Mouse (Mus musculus): ENCODE data around the gene Cnr2. TPM values are rescaled to one million over a fixed set of nuclear protein-coding genes. Genes with fewer than 3 reads are reported as not detected.

Gene Cnr2
- polyA plus RNA-seq, 1 experiment = not detected

DNA sequence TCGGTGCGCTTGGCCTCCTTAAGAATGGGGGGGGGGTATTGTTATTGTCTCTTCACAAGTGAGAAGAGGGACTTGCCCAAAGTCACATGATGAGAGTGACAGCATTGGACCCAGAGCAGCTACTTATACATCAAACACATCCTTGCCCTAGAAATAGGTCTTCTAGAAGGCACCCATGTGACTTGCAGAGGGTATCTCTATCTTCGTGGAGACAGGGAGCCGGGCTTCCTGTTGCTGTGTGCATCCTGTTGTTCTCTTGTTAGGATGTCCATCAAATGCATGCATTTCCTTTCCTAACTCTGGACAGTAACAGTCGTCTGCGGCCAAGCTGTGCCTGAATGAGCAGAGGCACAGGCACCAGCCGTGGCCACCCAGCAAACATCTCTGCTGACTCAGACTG is 16.3 kb downstream of the Cnr2 start:
- no peaks in the 10 kb centered on the region for H3K36me3 ChIP-seq (ENCODE audit: control insufficient read depth, insufficient read depth)
- H3K79me2 ChIP-seq (ENCODE audit: control insufficient read depth, insufficient read depth) = no peaks in the 10 kb centered on the region
- TF ChIP-seq REST (IDR thresholded peaks at IDR 0.05; ENCODE audit: insufficient read depth, insufficient read length) = no peak
- no peak for TF ChIP-seq TCF12 (IDR thresholded peaks at IDR 0.05; ENCODE audit: insufficient read depth, poor library complexity, severe bottlenecking)
- TF ChIP-seq MAX (IDR thresholded peaks at IDR 0.05; ENCODE audit: low read depth) = no peak
- no peak for TF ChIP-seq SRF (IDR thresholded peaks at IDR 0.05; ENCODE audit: control insufficient read depth, insufficient read length, low read depth)
- TF ChIP-seq E2F4 (IDR thresholded peaks at IDR 0.05; ENCODE audit: insufficient read depth) = no peak
- no peak for TF ChIP-seq MYOG (IDR thresholded peaks at IDR 0.05; ENCODE audit: control insufficient read depth in 1 of 3, insufficient read depth in 1 of 3, insufficient read length in 2 of 3, low read depth in 2 of 3)
- TF ChIP-seq POLR2A (IDR thresholded peaks at IDR 0.05; ENCODE audit: insufficient read length, low read depth) = no peak
- no peak for TF ChIP-seq MYOD1 (IDR thresholded peaks at IDR 0.05; ENCODE audit: control insufficient read depth in 1 of 3, insufficient read length in 2 of 3, low read depth in 2 of 3)
- H3K4me3 ChIP-seq = no peak overlapping the region
- H3ac ChIP-seq (ENCODE audit: control insufficient read depth, insufficient read length) = no peak overlapping the region
- H3K27me3 ChIP-seq (ENCODE audit: control insufficient read depth, insufficient read depth, insufficient read length) = peaks cover 11% of the 10 kb centered on the region
- H3K4me2 ChIP-seq (ENCODE audit: low read depth) = no peak overlapping the region

- no peaks in the 10 kb centered on the region for H3K79me2 ChIP-seq (ENCODE audit: control insufficient read depth, insufficient read depth)
- no peaks in the 10 kb centered on the region for H3K36me3 ChIP-seq (ENCODE audit: control insufficient read depth, insufficient read depth)
- H3ac ChIP-seq (ENCODE audit: control insufficient read depth, insufficient read length) = no peak overlapping the region
- TF ChIP-seq REST (IDR thresholded peaks at IDR 0.05; ENCODE audit: insufficient read depth, insufficient read length) (no peak), E2F4 (IDR thresholded peaks at IDR 0.05; ENCODE audit: insufficient read depth) (no peak), USF1 (IDR thresholded peaks at IDR 0.05; ENCODE audit: low read depth) (no peak), TCF3 (IDR thresholded peaks at IDR 0.05; ENCODE audit: insufficient read length, low read depth) (no peak), POLR2A (IDR thresholded peaks at IDR 0.05; ENCODE audit: insufficient read length, low read depth) (no peak), MYOD1 (IDR thresholded peaks at IDR 0.05; ENCODE audit: control insufficient read depth in 1 of 3, insufficient read length in 2 of 3, low read depth in 2 of 3) (no peak), POLR2AphosphoS2 (IDR thresholded peaks at IDR 0.05; ENCODE audit: insufficient read length, low read depth) (no peak), CEBPB (IDR thresholded peaks at IDR 0.05; ENCODE audit: insufficient read depth, poor library complexity, severe bottlenecking) (no peak), TCF12 (IDR thresholded peaks at IDR 0.05; ENCODE audit: insufficient read depth, poor library complexity, severe bottlenecking) (no peak), MYOG (IDR thresholded peaks at IDR 0.05; ENCODE audit: control insufficient read depth in 1 of 3, insufficient read depth in 1 of 3, insufficient read length in 2 of 3, low read depth in 2 of 3) (no peak), SRF (IDR thresholded peaks at IDR 0.05; ENCODE audit: control insufficient read depth, insufficient read length, low read depth) (no peak), MAX (IDR thresholded peaks at IDR 0.05; ENCODE audit: low read depth) (no peak)
- peaks cover 17% of the 10 kb centered on the region for H3K27me3 ChIP-seq (ENCODE audit: control insufficient read depth, insufficient read depth, insufficient read length)
- no peak overlapping the region for H3K4me3 ChIP-seq
- H3K4me2 ChIP-seq (ENCODE audit: low read depth) = no peak overlapping the region
Observed at GRCm38 (mm10) chr4:135912164-135912563, 17.0 kb downstream of the Cnr2 start.

DNA sequence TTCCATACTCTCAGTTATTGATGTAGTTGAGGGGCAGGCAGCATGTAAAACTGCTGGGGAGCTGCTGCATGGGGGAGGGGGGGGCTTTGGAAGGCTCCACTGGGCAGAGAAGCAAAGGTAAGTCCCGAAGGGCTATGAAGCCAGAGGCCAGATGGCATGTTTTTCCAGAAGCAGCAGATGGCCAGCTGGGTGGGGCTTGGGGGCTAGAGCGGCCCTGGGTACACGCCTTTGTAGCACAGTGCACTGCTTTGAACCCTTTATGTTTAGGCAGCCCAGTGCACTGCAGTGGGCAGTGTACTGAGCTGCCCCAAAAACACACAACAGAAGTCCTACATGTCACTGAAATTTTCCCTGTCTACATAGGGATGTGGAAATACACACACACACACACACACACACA is 17.6 kb downstream of the Cnr2 start:
- H3ac ChIP-seq (ENCODE audit: control insufficient read depth, insufficient read length) = no peak overlapping the region
- no peaks in the 10 kb centered on the region for H3K36me3 ChIP-seq (ENCODE audit: control insufficient read depth, insufficient read depth)
- no peaks in the 10 kb centered on the region for H3K79me2 ChIP-seq (ENCODE audit: control insufficient read depth, insufficient read depth)
- H3K4me2 ChIP-seq (ENCODE audit: low read depth) = no peak overlapping the region
- TF ChIP-seq REST (IDR thresholded peaks at IDR 0.05; ENCODE audit: insufficient read depth, insufficient read length) = no peak
- TF ChIP-seq MYOG (IDR thresholded peaks at IDR 0.05; ENCODE audit: control insufficient read depth in 1 of 3, insufficient read depth in 1 of 3, insufficient read length in 2 of 3, low read depth in 2 of 3) = peak in 1 of 3 experiments; percentile 12
- peaks cover 21% of the 10 kb centered on the region for H3K27me3 ChIP-seq (ENCODE audit: control insufficient read depth, insufficient read depth, insufficient read length)
- no peak overlapping the region for H3K4me3 ChIP-seq

- H3K4me2 ChIP-seq (ENCODE audit: low read depth) = no peak overlapping the region
- H3K27me3 ChIP-seq (ENCODE audit: control insufficient read depth, insufficient read depth, insufficient read length) = peaks cover 27% of the 10 kb centered on the region
- no peak overlapping the region for H3ac ChIP-seq (ENCODE audit: control insufficient read depth, insufficient read length)
- H3K4me3 ChIP-seq = no peak overlapping the region
- no peaks in the 10 kb centered on the region for H3K79me2 ChIP-seq (ENCODE audit: control insufficient read depth, insufficient read depth)
- H3K36me3 ChIP-seq (ENCODE audit: control insufficient read depth, insufficient read depth) = no peaks in the 10 kb centered on the region
- TF ChIP-seq TCF12 (IDR thresholded peaks at IDR 0.05; ENCODE audit: insufficient read depth, poor library complexity, severe bottlenecking) = no peak
Observed at GRCm38 (mm10) chr4:135913433-135913832, 18.2 kb downstream of the Cnr2 start.

- H3ac ChIP-seq (ENCODE audit: control insufficient read depth, insufficient read length) = no peak overlapping the region
- no peak overlapping the region for H3K4me3 ChIP-seq
- H3K4me2 ChIP-seq (ENCODE audit: low read depth) = no peak overlapping the region
- no peaks in the 10 kb centered on the region for H3K79me2 ChIP-seq (ENCODE audit: control insufficient read depth, insufficient read depth)
- TF ChIP-seq TCF3 (IDR thresholded peaks at IDR 0.05; ENCODE audit: insufficient read length, low read depth) (no peak), USF1 (IDR thresholded peaks at IDR 0.05; ENCODE audit: low read depth) (no peak), POLR2AphosphoS2 (IDR thresholded peaks at IDR 0.05; ENCODE audit: insufficient read length, low read depth) (no peak), CEBPB (IDR thresholded peaks at IDR 0.05; ENCODE audit: insufficient read depth, poor library complexity, severe bottlenecking) (no peak), REST (IDR thresholded peaks at IDR 0.05; ENCODE audit: insufficient read depth, insufficient read length) (no peak), SRF (IDR thresholded peaks at IDR 0.05; ENCODE audit: control insufficient read depth, insufficient read length, low read depth) (no peak), MAX (IDR thresholded peaks at IDR 0.05; ENCODE audit: low read depth) (no peak), E2F4 (IDR thresholded peaks at IDR 0.05; ENCODE audit: insufficient read depth) (no peak), TCF12 (IDR thresholded peaks at IDR 0.05; ENCODE audit: insufficient read depth, poor library complexity, severe bottlenecking) (no peak), MYOD1 (IDR thresholded peaks at IDR 0.05; ENCODE audit: control insufficient read depth in 1 of 3, insufficient read length in 2 of 3, low read depth in 2 of 3) (no peak), MYOG (IDR thresholded peaks at IDR 0.05; ENCODE audit: control insufficient read depth in 1 of 3, insufficient read depth in 1 of 3, insufficient read length in 2 of 3, low read depth in 2 of 3) (no peak), POLR2A (IDR thresholded peaks at IDR 0.05; ENCODE audit: insufficient read length, low read depth) (no peak)
- H3K27me3 ChIP-seq (ENCODE audit: control insufficient read depth, insufficient read depth, insufficient read length) = peaks cover 21% of the 10 kb centered on the region
- H3K36me3 ChIP-seq (ENCODE audit: control insufficient read depth, insufficient read depth) = no peaks in the 10 kb centered on the region
Observed at GRCm38 (mm10) chr4:135918635-135919279, 23.6 kb downstream of the Cnr2 start.

All from myocyte (in vitro differentiated cells).